Mouse (Mus musculus) left cerebral cortex, adult 8-10 months (tissue): Measurements from ENCODE around the gene Prmt2. TPM values are rescaled to one million over a fixed set of nuclear protein-coding genes. Genes with fewer than 3 reads are reported as not detected.

Experiments
- DNase-seq, 2 experiments: peaks; one replicate each; pipeline ENCODE4 v3.0.0; 2022; ENCODE audit warnings: low spot score in 2 of 2
- total RNA-seq, 4 experiments: library from RNA; stranded (reverse); gene quantifications; 2 replicates each; pipeline ENCODE4 v1.2.4; 2022

Prmt2 gene
- total RNA-seq, result 10 to 100 TPM; 46.5 to 57.7 (median 56.5) TPM

DNA sequence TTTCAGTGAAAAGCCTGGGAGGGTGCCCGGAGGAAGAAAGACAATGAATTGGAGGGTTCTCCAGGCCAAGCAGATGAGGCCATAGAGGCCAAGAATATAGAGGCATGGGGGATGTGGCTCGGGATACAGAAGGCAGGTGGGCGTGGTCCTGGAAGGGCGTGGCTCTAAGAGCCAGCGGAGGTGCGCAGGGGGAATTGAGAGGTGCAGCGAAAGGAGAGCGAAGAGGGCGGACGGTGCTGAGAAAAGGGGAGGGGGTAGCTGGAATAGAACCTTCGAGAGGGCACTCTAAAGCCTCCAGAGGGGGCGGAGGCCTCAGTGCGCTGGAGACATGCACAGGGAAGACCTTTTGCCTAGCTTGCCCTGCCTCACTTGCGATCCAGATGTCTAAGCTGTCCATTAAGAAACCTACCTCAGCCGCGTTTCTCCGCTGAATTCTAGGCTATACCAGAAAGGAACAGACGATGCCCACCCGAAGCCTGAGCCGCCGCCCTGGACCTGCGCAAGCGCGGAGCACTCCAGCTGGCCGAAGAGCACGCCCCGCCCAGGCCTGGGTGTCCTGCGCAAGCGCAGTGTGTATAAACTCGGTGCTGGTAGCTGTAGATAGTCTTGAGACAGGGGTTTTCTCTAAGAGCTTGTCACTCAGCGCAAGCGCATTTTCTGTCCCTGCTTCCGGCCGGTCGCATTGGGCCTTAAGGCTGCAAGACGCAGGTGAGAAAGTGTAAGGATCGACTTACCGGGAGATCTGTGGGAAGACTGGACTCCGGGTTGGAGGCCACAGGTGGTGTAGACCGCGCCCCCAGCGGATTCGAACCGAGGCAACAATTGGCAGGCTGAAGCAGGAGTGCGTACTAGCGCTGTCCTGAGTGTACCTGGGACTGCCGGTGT, at the start of gene Prmt2:
Gene Prmt2, minus strand, starts transcription at position 525 of the 885 bp plus-strand sequence.
- peak; percentile 76 to 90 for DNase-seq

DNA sequence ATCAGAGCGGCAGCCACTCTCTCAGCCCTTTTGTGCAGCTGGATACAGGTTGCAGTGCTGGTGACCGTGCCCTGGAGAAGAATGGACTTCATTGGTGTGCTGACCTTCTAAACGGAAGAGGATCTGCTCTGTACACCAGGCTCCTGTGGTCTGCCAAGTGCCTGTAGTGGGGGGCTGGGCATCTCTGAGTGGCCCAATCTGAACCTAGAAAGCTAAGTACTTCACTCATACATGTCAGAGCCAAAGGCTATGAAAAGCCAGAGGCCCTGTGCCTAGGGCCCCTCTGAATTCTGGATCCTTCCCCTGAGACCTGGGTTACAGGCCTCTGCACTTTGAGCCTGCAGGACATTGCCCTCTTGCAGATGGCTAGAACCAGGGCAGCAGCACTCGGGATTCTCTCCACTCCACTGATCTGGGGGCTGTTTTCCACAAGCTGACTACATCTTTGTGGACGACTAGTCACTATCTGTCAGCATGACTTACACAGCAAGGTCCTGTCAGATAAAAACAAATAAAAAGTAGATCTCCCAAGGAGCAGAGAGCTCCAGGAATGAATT, 41.0 kb upstream of the Prmt2 start:
- DNase-seq, result no peak

DNA sequence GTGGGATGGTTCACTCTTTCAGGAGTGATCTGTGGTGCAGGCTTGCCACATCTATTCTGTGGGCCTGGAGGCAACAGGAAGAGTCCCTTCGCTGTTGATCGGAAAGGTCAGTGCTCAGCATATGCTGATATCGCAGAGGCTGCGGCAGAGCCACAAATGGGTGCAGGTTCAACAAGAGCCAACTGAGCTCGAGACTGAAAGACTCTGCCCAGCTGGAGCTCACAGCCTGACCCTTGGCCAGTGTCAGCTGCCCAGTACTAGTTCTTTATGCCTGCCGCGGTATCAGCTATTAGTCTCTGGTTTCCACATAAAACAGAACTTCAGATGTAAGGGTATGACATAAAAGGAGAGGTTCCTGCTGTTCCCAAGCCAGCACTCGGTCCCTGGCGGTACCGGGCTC, 37.6 kb upstream of the Prmt2 start:
- DNase-seq, result no peak

DNA sequence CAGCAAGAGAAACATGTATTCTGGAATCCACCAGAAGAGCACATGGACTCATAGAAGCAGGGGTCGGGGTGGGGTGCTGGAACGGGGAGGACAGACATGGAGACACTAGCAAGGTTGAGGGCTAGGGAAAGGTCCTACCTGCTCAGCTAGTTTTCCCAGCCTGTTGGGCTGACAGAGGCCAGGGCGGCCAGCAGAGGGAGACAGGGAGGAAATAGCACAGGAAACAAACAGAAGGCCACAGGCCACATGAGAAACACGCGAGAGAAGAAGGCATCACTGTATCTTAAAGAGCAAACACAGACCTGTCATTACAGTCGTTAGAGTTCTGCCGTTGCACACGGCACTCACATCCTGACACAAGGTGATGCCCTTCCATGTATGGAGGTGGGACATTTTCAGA, 33.6 kb upstream of the Prmt2 start:
- DNase-seq, result no peak

DNA sequence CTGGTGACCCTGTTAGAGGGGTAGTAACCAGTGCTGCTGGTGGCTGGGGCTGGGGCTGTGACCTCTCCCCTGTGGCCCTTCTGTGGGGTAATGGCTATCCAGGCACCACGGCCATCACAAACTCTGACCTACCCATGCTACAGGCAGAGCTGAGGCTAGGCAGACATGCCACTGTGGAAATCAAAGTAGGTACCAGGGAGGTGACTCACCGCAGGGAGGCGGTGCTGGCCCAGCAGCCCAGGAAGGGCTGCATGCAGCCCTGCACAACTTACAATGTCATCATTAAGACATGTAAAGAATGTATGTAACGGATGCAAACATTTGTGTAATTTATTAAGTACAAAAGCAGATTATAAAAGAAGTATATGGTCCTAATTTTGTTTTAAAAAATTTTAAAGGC, 24.8 kb upstream of the Prmt2 start:
- no peak for DNase-seq

DNA sequence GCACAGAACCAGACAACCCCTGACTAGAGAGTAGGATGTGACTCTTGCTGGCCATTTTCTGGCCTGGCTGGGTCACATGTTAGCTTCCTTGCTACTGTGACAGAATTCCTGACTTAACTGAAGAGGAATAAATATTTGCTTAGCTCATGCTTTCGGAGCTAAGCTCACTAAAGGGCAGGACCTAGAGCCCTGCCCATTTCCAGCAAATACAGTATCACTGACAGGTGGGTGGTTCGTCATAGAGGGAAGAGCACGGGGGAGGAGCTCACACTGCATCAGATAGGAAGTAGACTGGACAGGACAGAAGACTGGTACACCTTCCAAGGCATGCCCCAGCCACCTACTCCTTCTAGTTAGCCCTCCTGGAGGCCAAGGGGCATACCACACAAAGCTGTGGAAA, 23.8 kb upstream of the Prmt2 start:
- DNase-seq, result no peak

DNA sequence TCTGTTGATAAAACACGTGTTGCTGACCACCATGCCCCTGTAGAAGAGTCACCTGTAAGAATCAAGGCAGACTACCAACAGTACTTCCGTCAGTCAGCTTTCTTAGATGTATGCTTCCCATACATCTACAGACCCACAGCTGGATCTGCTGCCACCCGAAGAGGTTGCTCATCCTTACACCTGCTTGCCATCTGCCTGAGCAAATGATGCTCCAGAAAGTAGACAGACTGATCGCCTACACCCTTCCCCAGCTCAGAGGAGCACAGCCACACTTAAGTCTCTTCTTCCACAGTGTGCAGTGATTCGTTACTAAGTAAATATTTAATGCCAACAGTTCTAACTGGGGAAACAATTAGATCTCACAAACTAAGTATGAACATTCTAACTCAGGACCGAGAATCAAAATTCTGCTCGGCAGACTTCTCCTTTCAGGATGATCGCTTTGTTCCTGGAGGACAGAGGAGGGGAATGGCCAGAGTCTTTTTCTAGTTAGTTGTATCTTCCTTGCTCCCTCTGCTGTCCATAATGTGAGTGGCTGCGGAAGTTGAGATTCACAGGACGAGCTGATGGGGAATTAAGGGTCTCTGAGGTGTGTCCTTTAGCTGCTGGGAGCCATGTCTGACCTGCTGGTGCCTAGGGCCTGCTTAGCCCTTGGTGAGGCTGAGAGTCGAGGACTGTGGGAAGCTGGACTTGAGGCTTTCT, 22.8 kb upstream of the Prmt2 start:
- peak in 1 of 2 experiments; percentile 55 for DNase-seq

DNA sequence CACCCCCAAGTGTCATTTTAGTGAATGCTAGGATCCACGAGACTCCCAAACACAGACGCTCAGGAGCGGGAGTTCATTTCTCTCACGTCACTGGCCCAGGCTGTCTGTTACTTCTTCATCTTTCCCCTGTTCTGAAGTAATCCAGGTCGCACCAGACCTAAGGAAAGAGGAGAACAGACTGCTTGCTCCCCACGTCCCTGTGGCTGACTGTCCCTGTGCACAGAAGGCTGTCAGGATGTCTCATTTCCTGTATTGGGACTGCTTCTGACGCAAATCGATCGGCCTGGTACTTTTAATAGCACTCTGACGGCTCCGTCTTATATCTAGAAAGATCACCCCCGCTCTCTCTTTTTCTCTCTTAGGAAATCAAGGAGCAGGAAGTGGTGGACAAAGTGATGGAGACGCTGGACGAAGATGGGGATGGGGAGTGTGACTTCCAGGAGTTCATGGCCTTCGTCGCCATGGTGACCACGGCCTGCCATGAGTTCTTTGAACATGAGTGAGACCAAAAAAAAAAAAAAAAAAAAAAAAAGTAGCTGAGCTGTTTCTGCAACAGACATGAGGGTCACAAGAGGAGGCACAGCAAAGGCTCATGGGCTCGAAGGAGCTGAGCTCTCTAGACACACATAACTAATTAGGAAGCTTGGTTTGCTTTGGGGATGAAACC, 22.0 kb upstream of the Prmt2 start:
- no peak for DNase-seq

DNA sequence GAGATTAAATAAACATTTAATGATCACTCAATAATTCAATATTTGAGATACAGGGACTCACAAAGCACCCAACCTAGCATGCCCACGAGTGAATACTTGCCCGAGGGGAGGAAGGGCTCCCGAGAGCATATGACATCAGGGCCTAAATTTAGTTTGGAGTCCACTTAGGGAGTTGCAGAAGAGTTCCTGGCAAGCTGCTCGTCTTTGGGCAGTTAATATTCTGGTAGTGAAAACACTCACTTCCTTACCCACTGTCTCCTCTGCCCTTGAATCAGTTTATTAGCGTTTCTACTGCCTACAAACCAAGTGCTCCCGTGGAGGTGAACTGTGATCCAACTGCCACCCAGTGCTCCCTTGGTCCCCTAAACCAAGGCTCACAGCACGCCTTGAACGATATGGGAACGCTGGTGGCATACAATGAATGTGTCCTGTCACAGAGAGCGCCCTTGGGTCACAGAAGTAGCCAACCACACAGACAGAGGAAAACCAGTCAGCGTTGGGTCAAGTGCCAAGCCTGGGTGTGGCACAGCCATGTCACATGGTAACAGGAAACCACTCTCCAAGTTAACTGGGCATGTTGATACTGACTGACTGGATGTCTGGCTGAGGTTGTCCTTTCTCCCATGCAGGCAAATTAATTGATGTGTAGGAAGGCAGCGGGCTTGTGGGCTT, 20.2 kb upstream of the Prmt2 start:
- no peak for DNase-seq

DNA sequence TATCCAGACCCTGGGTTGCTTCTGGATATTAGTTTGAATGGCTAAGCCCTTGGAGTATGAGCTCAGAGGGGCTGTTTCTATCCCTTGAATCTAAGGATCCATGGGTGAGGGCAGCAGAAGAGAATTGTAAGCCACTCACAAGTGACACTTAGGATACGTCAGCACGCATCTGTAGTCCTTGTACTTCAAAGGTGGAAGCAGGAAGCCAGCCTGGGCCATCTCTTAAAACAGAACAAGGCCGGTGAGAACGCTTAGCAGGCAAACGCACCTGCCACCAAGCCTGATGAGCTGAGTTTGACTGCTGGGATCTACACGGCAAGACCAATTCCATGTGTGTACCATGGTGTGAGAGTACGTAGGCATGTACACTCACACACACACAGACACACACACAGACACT, 19.6 kb upstream of the Prmt2 start:
- no peak for DNase-seq

DNA sequence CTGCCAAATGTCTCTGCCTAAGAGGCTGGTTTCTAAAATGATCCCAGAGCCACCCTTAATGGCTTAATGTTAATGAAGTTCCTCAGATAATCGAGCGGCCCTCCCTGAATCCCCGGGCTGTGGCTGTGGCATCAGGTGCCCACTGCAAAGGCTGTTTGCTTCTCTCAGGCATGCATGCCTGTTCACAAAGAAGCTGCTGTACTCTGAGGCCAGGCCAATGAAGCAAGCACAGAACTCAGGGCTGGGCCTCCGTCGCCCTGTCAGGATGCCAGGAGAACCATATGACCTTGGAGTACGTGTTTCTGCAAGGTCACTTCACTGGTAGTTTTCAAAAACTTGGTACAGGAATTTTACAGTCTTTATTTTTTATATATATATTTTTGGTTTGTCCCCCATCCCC, 18.0 kb upstream of the Prmt2 start:
- DNase-seq, result no peak

DNA sequence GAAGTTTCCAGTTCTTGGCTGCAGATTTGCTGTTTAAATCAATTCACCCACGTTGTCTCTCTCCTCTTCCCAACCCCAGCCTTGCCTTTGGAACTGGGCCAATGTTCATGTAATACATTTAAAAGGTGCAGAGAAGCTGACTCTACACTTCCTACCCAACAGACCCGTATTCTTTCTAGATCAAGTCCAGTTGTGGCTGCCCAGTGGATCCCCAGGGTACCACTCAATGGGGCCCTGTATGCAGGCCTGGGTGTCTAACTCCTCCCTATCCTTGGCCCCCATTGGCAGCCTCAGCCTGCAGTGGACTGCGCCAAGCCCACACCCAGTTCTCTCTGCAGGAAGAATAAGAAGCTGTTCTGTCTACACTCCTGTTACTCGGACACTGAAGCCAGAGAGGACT, 15.9 kb upstream of the Prmt2 start, which contains the start of gene S100b:
Gene S100b, plus strand, starts transcription at position 318 of the 400 bp plus-strand sequence.
- peak in 1 of 2 experiments; percentile 62 for DNase-seq

DNA sequence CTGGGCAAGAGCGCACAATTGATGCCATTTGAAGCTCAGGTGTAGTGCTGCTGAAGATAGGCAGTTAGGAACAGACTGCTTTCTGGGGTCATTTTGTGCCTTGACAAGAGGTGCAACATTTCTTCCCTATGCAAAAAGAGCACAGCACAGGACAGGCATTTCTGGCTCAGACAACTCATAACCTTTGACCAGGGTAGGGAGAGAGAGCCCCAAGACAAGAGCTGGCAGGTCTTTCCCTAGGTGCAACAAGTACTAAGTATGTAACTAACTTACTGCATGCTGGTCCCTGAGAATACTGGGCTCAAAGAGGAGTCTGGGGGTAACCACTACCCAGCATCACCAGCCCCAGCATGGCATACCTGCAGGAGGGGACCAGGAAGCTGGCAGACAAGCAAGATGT, 15.4 kb upstream of the Prmt2 start:
- no peak for DNase-seq

DNA sequence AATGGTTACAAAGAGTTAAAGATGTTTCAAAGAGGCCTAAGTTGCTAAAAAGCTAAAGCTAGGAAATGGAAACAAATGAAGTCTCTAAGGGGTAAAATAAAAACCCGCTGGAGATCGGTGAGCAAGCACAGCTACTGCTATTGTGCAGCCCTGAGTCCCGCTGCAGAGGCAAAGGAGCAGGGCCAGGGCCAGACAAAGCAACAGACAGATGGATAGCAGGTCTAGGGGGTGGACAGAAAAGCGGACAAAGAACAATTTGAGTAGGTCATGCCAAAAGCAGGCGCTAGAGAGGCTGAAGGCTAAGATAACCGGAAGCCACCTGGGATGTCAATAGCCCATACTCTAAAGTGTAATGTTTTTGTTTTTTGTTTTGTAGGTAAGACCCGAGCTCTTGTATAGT, 13.2 kb upstream of the Prmt2 start:
- no peak for DNase-seq

DNA sequence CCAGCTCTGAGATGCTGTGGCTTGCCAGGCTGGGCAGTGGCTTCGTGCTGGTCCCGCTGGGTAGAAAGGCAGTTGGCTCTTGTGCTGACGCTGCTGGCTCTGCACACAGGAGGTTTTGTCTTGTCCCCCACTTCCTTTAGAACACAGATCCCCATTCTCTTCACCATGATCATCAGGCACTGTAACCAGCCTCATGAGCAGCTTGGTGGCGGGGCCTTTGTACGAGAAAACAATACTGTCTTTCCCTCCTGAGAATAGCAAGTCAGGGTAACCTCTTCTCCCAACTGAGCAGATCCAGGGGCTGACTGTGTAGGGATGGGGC, 10.9 kb upstream of the Prmt2 start:
- no peak for DNase-seq

DNA sequence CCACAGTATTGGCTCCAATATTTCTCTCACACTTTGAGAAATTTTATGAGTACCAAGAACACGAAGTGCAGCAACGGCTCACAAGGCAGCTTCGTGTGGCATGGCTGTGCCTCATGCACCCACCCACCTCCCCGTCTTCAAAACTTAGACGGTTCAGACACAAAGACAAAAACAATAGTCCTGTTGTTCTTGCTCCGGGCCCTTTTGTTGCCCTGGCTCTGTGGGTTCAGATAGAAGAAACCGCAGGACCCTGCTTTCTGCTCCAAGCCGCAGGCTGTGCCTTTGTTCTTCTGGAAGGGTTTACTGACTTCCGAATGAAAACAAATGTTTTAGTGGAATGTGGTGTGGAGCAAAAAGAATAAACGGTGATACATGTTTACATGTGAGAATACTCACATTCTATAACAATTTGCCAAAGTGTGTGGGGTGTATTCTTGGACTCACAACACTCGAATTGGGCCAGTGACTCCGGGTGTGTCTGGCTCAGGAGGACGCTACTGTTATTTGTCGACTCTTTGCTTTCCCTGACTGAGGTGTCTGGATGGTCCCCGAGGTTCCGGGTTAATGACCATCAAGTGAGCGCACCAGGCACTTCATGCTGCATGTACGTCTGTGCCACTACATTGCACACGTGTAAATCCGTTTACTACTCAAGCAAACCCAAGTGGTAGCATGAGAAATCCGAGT, 10.4 kb upstream of the Prmt2 start:
- DNase-seq, result no peak

DNA sequence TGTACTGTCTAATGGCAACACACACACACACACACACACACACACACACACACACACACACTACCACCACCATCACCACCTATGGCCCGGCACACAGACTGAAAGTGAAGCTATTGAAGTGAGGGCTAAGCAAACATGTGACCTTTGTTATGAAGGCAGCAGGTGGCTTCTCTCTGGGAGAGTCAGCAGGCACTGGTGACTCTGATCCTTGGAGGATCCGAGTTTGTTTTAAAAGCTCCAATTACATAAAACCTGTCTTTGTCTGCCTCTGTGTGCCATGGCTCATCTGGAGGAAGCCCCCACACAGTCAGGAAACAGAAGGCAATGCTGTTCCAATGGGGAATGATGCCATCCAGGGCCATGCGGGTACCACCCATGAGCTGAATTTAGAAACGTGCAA, 8.9 kb upstream of the Prmt2 start:
- DNase-seq, result no peak

DNA sequence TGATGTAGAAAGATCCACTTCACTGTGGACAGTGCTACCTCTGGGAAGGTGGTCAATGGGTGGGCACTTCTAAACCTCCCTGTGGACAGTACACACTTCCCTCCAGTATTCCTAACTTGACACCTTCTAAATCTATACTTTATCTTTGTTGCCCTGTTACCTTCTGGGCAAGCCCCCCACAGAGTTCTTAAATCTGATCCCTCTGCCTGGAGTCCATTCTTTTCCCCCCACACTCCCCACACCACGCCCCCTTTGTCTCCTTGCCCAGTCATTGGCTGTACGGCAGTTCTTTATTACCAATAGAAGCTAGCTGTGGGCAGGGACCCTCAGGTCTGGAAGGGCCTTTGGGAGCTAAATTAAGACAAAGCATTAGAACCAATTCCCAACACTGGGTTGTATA, 7.4 kb upstream of the Prmt2 start:
- no peak for DNase-seq

DNA sequence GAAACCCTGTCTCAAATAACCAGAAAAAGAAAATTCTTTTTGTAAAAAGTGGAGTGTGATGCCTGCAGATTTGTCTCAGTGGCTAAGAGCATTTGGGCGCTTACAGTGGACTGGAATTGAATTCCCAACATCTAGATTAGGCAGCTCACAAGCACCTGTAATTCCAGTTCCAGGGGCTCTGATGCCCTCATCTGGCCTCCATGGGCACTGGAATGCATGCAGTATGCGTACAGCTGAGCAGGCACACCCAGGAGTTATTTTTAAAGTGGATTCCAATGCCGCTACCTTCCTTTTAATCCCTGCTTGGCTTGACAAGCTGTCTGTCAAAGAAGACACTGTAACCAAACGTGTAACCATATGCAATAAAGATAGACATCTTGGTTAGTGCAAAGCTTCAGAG, 1.7 kb upstream of the Prmt2 start:
- no peak for DNase-seq

DNA sequence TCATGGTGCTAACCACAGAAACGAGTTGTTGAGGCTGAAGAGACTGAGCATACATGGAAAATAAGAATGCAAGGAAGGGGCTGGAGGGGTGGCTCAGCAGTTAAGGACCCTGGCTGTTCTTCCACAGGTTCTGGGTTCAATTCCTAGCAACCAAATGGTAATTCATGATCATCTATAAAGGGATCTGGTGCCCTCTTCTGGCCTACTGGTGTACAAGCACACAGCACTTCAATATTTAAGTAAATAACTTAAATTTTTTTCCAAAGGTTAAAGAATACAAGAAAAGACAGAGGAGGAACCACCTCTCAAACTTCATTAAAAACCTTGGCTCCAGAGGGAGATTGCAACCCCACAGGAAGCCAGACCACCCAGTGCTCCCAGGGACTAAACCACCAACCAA, 8.0 kb downstream of the Prmt2 start:
- no peak for DNase-seq

DNA sequence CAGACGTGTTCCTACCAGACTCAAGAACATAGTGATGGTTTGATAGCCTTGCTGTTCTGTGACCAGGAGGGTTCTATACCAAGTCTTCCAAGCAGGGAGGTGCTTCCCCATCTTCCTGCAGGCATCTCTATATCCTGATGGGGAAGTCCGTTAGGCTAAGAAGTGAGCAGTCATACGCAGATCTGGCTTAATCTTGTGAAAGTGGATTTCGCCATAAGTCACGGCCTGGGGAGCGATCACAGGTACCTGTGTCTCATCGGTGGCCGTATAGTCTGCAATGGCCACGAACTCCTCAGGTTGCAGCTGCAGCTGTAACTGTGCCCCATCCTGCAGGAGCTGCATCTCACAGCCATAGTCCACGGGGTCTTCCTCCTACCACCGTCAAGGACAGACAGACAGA, 11.7 kb downstream of the Prmt2 start:
- no peak for DNase-seq
